Mouse (Mus musculus): ENCODE results near the gene Sel1l.

DNA sequence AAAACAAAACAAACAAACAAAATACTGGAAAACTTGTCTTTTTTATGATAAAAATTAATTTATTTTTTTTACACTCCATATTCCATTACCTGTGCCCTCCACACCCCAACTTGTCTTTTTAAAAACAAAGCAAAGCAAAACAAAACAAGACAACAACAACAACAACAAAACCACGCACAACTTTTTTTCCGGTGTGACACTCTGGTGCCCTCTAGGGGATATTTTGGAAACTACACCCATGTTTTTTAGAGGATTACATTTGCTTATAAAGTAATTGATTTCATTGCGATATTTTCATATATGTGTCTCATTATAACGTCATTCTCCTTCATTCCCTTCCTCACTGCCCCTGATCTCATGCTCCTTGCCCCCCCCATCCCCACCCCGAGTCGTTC lies 49.6 kb downstream of the Sel1l start:
- peak; percentile 77 for TF ChIP-seq CTCF (IDR thresholded peaks at IDR 0.05; ENCODE audit: low read depth, low read length)
- TF ChIP-seq TAL1 (conservative IDR thresholded peaks at IDR 0.05; ENCODE audit: low read depth, low read length) = no peak
- no peak for TF ChIP-seq GATA1 (IDR thresholded peaks at IDR 0.05; ENCODE audit: borderline replicate concordance, low read length)
